Mouse (Mus musculus) Patski (cell line): ENCODE data around the gene Ndufa3. TPM values are rescaled to one million over a fixed set of nuclear protein-coding genes. Genes with fewer than 3 reads are reported as not detected.

Experiments used
- ATAC-seq: fragments of 100-300 bp; one replicate; pipeline ENCODE4 v1.8.0; 2021
- CTCF ChIA-PET: fragments of 350-600 bp; sonication (Branson Sonifier 250); formaldehyde crosslinking; loops from one replicate; lab custom pipeline; 2022; ENCODE audit warnings: inconsistent platforms; lab: Charles Lee
- POLR2A ChIA-PET: fragments of 350-600 bp; sonication (Branson Sonifier 250); formaldehyde crosslinking; loops from one replicate; lab custom pipeline; 2022; ENCODE audit warnings: antibody characterized with exemption, inconsistent platforms; lab: Charles Lee
- DNase-seq: peaks from one replicate; pipeline ENCODE4 v3.0.0-alpha.2; 2011; ENCODE audit warnings: low read depth, low spot score
- H3K27me3 ChIP-seq: fragments of 371-371 bp; one replicate; pipeline ENCODE4 v1.5.1; 2021
- CTCF ChIP-seq: fragments of 100-300 bp; IDR thresholded peaks from one replicate; pipeline ENCODE4 v1.5.1; 2021
- in situ Hi-C: fragments of 300-500 bp; cut with MboI; formaldehyde crosslinking; loops from 3 replicates; pipeline ENCODE4 v1.11.1; 2018; ENCODE audit warnings: low pct_unique_long_range_greater_than_20kb, mixed read lengths
- polyA plus RNA-seq: library from polyadenylated mRNA; unstranded; gene quantifications from one replicate; pipeline ENCODE4 v1.2.3, GENCODE M21; 2021

Gene Ndufa3
- polyA plus RNA-seq, 1 experiment from 2014 or later: 328 TPM

DNA sequence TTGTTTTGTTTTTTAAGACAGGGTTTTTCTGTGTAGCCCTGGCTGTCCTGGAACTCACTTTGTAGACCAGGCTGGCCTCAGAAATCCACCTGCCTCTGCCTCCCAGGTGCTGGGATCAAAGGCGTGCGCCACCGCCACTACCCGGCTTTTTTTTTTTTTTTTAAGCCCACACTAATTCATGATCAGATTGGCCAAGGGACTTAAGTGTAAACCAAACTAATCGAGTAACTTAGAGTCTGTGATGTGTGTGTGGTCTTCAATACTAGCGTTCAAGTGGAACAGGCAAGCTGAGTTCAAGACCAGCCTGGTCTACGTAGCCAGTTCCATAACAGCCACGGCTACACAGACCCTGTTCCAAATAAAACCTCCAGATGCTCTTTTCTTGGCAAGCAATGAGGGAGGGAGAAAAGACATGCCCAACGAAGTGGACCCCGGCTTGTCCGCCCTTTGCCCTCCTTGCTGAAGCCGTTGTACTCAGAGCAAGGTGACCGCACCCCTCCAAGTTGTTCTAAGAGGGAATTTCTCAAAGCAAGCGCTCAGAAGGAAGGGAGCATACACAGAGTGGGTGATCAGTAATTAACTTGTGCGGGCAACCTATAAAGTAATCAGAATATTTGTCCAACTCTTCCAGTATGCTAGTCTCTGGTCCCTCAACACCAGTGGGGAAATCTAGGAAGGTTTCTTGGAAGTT lies 47.5 kb downstream of the Ndufa3 start:
- ChIA-PET CTCF (interaction anchor here (1.0 kb wide), 1 partner anchor 21 kb away, joined by 3 read pairs; no protein-coding TSS in a partner anchor), POLR2A (interaction anchor here (0.7 kb wide), 2 partner anchors 27 to 46 kb away, joined by 3 read pairs; no protein-coding TSS in a partner anchor)
- no peak for TF ChIP-seq CTCF
- in situ Hi-C loops: no loop called here
- ATAC-seq (peak; percentile 17), DNase-seq (no peak)
- H3K27me3 ChIP-seq: no peaks in the 10 kb centered on the region

DNA sequence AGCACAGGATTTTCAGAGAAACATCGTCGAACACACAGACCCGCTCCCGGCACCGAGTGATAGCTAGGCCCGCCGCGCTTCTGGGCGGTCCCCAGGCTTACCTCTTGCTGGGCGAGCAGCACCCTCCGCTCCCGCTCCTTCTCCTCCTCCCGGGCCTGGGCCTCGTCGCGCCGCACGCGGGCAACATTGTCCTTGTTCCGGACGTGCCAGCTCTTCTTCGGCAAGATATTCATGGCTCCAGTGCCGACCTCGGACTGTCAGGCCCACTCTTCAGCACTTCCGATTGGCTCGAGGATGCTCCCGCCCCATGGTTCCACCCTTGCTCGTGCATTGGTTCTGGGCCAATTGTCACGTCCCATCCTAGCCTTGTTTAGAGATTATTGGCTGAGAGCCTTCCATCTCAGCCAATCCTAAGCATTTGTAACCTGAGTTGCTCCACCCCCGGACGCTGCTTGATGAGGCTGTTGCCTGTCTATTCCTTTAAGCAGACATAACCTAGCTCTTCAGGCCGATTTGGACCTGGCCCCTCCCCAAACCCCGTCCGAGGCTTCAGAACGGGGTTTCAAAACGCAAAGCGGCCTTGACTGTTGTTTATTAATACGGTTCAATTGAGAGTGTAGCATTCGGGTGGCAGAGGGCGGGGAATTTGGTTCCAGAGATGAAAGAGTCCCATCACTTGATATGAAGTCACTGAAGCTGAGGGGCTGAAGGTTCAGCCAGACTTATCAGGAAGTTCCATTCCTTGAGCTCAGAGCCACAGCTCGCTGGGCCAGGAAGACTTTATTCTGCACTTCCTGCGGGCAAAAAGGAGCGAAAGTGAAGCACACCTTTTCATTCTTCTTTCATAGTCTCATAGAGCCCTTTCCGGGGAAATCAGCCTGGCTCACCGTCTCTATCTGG lies 48.3 kb downstream of the Ndufa3 start, which contains the start of gene Leng1:
Leng1 (minus strand) TSS at position 626 of the 900 bp plus-strand sequence.
- peak; percentile 97 for DNase-seq
- in situ Hi-C loops: no loop called here
- H3K27me3 ChIP-seq: no peaks in the 10 kb centered on the region
- ATAC-seq: peak; percentile 99
- TF ChIP-seq CTCF: no peak
- CTCF ChIA-PET: interaction anchor here (1.0 to 1.1 kb wide), 2 partner anchors 10 to 22 kb away, joined by 3 read pairs; no protein-coding TSS in a partner anchor
- POLR2A ChIA-PET: interaction anchor here (0.7 kb wide), 2 partner anchors 26 to 47 kb away, joined by 3 read pairs; no protein-coding TSS in a partner anchor

DNA sequence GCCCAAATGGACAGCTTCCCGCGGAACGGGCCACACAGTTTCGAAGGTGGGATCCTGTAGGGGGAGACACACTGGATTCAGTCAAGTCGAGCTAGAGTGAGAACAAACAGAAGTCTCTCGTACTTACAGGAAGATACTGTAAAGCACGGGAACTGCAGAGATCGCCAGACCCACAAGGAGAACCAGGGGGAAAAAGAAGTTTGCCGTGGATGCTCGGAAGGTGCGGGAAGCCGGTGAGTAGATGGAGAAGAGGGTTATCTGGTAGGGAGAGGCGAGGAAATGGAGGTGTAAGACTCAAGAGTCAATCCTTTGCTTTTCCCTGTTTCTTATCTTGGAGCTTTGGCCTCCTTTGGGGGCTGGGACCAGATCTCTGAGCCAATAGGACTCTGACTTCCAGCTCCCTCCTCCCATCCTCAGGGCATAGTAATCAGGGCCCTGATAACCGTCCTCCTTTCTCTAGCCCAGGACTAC lies 49.8 kb downstream of the Ndufa3 start:
- no peak for TF ChIP-seq CTCF
- in situ Hi-C loops: no loop called here
- ChIA-PET CTCF (interaction anchor here (1.0 kb wide), 1 partner anchor 804 kb away, joined by 3 read pairs; no protein-coding TSS in a partner anchor), POLR2A (no interaction called here)
- no peaks in the 10 kb centered on the region for H3K27me3 ChIP-seq
- ATAC-seq (no peak), DNase-seq (no peak)

Other genes starting within 250 kb of the Ndufa3 start
- 1.7 TPM for gene Cacng8, start 226.7 kb upstream of the Ndufa3 start, polyA plus RNA-seq
- not detected for gene Cacng6, start 193.2 kb upstream of the Ndufa3 start, polyA plus RNA-seq
- not detected for gene Tarm1, start 114.7 kb upstream of the Ndufa3 start, polyA plus RNA-seq
- 0.09 TPM for gene Oscar, start 1.2 kb upstream of the Ndufa3 start, polyA plus RNA-seq
- gene Tfpt, start 12.6 kb downstream of the Ndufa3 start, polyA plus RNA-seq: 27.1 TPM
- 58.0 TPM for gene Prpf31, start 12.6 kb downstream of the Ndufa3 start, polyA plus RNA-seq
- 56.5 TPM for gene Cnot3, start 27.9 kb downstream of the Ndufa3 start, polyA plus RNA-seq
- 18.5 TPM for gene Leng1, start 48.5 kb downstream of the Ndufa3 start, polyA plus RNA-seq
- 2.4 TPM for gene Tmc4, start 60.2 kb downstream of the Ndufa3 start, polyA plus RNA-seq
- 205 TPM for gene Tsen34, start 75.5 kb downstream of the Ndufa3 start, polyA plus RNA-seq
- 118 TPM for gene Mboat7, start 76.2 kb downstream of the Ndufa3 start, polyA plus RNA-seq
- gene Rps9, start 86.6 kb downstream of the Ndufa3 start, polyA plus RNA-seq: 1,336 TPM
- gene Pirb, start 103.0 kb downstream of the Ndufa3 start, polyA plus RNA-seq: 0.03 TPM
- not detected for gene Gm15448, start 208.3 kb downstream of the Ndufa3 start, polyA plus RNA-seq
- not detected for gene Pira2, start 227.7 kb downstream of the Ndufa3 start, polyA plus RNA-seq